Mouse (Mus musculus) naive thymus-derived CD4-positive, alpha-beta T cell, adult 2 months (primary cell): Measurements from ENCODE around the gene Ccdc57.
A peak's percentile ranks its signal among the peaks of the same experiment; 100 is the strongest.

Experiments
- DNase-seq: peaks from one replicate; pipeline ENCODE4 v3.0.0-alpha.2; 2011; ENCODE audit warnings: low read depth

Gene Ccdc57

GRCm38 (mm10) chr11:120951731-120952730 is 19.4 kb upstream of the Ccdc57 start:
- no peak for DNase-seq

DNA sequence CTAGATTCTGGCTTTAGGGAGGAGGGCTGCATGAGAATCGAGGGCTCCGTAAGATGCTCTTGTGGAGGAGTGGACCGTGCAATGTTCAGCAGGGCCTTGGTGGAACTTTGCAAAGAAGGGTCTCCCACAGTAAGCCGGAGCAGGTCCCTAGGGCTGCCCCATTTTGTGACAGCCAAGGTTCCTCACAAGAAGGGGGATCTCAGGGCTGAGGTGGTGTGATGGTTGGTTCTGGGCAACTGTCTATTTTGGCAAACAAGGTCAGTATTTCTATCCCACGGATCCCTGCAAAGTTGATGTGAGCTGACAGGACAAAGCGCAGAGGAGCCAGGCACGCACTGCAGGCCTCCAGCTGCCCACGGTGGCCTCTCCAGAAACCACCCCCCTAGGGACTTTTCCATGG is 18.6 kb upstream of the Ccdc57 start:
- DNase-seq: no peak

DNA sequence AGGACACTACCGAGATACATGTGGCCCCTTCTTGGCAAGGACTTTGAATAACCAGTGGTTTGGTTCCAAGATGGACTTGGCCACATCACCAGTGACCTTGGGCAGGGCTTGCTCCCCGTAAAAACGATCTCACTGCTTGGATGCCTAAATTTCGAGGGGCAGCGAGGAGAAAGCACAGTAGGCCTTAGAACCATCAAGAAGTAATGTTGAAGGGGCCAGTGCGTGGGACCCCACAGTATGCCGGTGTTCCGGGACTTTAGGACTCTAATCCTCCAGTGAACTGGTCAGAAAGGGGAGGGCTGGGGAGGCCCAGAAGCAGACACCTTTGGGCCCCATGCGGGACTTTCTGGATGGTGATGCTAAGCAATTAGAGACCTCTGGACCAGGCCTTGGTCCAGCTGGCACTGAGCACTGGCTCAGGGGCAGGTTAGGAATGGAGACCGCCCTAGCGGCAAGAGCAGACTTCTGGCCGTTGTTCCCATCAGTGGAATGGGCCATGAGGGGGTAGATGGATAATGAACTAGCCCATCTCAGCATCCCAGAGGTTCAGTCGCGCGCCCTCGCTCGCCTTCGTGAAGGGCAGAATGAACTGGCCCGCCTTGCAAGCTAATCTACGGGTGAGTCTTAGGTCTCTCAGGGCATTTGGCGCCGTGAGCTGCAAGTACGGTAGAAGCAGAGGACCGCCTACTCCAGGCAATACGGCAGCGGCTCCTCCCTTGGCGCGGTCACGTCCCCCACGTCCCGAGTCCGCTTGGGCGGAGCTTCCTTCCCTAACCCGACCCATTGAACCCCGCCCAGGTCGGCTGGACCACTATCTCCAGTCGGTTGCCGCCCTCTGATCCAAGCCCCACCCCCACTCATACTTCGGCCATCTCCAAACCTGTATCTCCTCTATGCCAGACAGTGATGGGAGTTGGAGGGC is 17.9 kb upstream of the Ccdc57 start:
- peak; percentile 70 for DNase-seq

GRCm38 (mm10) chr11:120949863-120950262 is 17.2 kb upstream of the Ccdc57 start:
- DNase-seq: no peak

DNA sequence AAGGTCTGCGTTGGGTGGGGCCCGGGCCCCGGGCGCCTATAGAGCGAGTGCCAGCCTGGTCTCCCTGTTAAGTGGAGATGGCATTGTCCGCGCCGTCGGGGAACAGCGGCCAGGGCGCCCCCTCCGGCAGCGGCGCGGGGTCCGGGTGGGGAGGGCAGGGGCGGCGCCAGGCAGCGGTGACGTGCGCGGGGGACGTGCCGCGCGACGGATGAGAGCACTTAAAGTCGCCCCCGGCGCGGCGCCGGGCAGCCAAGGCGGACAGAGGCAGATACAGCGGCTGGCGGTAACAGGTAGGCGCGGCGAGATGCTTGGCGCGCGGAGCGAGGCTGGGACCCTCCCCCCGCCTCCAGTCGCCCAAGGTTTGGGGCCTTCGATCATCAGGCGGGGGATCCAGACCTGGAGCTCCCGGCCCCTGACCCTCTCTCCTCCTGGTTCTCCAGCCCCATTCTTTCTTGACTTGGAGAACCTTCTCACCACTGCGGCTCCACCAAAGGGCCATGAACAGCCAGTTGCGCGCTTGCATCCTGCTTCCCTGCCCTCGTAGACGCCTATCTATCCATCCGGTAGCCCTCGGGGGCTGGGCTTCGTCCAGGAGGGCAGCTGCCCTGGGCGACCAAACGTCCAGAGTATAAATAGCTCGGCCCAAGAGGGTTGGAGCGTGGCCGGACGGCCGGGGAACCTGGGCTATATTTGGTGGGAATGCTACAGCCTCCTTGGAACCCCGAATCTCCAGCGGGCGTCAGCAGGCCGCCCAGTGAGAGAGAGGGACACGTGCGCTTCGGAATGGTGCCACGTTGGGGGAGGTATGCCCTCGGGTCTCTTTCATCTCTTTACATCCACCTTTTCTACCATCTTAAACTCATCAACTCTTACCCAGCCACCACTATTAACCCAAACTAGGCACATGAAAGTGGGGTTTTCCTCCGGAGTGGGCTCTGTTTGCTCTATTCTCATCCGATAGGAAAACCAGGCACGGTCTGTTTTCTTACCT is 16.5 kb upstream of the Ccdc57 start:
- peak; percentile 69 for DNase-seq

DNA sequence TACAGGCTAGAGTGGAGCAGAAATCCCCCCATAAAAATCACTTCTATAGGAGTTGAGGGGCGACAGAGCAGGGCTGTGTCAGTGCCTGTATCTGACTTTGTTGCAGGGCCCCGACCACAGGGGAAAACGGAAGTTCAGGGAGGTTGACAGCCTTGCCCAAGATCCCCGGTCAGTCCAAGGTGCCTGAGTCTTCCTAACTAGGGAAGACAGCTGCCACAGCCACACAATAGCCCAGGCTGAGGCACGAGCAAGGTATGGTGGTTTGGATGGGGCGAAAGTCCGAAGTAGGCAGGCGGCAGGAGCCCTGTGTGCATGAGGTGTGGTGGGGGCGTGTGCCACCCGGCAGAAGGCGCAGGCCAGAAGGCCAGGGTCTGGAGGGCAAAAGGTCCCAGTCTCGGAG is 15.7 kb upstream of the Ccdc57 start, which contains the start of gene Slc16a3:
Slc16a3 (plus strand) TSS at position 153 of the 400 bp plus-strand sequence.
- peak; percentile 52 for DNase-seq

DNA sequence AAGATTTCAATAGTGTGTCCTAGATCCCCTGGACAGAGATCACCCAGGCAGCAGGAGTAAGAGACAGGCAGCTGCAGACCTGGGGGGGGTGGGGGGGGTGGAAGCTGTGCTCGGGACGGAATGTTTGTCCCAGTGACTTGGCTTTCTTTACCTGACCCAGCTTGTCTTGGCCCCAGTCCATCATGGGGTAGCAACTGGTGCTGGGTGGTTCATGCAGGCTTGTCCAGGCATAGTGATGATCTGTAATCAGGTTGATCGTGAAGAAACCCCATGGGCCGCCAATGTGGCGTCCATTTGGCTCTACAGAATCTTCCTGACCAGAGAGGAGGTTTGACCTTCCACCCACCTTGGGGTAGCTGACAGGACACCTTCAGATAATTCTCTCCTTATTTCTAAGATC is 13.3 kb upstream of the Ccdc57 start:
- no peak for DNase-seq

GRCm38 (mm10) chr11:120945266-120945665 is 12.6 kb upstream of the Ccdc57 start:
- DNase-seq: no peak

DNA sequence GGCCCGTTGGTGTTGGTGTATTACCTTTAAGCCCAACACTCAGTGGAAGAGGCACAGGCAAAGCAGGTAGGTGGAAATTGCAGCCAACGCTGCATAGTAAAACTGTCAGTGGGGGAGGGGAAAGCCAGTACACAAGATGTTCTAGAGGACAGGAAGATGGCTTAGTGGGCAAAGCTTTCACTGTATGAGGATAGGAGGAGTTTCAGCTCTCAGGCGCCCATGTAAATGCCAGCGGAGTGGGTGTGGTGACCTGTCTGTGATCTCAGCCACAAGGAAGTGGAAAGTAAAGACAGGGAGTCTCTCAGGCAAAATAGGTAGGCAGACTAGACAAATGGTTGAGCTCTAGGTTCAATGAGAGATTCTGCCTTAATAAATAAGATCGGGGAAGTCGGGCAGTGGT is 8.3 kb upstream of the Ccdc57 start:
- DNase-seq: peak; percentile 68

DNA sequence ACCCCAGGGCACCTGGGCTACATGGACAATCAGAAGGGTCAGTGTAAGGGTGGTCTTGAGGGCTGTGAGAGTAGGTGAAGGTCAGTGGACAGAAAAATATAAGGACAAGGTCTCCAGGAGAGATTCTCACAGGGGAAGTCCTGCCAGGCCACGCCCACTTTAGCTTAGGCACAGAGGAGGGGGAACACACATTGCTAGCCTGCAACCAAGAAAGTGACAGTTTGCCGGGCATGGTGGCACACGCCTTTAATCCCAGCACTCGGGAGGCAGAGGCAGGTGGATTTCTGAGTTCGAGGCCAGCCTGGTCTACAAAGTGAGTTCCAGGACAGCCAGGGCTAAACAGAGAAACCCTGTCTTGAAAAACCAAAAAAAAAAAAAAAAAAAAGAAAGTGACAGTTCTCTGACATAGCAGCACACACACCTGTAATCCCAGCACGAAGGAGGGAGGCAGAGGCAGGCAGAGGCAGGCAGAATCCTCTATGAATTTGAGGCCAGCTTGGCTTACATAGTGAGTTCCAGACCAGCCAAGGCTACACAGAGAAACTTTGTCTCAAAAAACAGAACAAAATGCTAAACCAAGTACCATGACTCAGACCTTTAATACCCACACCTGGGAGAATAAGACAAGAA is 7.2 kb upstream of the Ccdc57 start:
- DNase-seq: no peak

DNA sequence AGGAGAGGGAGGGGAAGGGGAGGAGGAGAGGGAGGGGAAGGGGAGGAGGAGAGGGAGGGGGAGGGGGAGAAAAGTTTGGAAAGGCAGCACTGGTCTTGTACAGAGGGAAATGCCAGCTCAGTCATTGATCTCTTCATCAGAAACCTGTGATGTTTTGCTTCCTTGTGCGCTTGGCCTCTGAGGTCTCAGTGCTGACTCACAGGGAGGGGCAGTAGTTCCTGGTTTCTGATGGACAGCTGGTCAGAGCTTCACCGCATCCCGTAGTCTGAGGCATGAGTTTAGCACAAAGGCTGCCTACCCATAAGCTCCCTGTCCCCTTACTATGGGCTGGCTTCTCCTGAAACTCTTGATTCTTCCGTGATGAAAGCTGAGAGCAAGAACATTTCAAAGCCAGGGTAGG is 6.1 kb upstream of the Ccdc57 start:
- no peak for DNase-seq

DNA sequence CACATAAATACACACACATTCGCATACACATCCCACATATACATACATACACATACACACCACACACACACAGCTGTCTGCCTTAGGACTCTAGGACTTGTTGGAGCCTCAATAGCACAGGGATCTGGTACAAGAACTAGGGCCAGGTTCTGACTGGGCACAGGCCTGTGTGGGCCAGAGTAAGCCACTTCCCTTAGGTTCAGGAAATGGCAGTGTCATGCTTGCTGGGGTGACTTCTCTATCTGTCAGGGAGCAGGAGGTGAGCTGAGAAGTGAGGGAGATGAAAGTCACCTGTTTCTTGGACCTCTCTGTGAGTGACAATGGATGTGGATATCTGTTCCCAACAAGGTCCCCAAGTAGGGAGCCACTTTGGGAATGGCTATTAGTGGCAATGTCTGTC is 5.3 kb upstream of the Ccdc57 start:
- no peak for DNase-seq

DNA sequence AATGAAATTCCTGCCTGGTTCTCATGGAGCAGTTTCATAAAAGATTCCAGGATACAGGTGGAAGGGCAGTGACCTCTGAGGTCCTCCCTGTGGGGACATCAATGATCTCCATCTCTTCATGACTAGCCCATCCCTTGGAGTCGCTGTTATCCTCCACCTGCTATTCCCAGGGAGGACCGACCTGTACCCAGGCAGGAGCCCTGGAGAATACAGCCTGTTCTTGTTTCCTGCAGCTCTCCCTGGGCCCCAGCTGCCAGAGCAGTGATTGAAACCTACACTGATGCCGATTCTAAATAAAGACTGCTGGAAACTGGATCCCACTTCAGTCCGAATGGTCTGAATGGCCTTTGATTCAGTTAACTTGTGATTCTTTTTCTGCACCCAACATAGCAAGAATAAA is 1.2 kb downstream of the Ccdc57 start:
- DNase-seq: no peak

GRCm38 (mm10) chr11:120928468-120928867 is 4.2 kb downstream of the Ccdc57 start:
- no peak for DNase-seq

DNA sequence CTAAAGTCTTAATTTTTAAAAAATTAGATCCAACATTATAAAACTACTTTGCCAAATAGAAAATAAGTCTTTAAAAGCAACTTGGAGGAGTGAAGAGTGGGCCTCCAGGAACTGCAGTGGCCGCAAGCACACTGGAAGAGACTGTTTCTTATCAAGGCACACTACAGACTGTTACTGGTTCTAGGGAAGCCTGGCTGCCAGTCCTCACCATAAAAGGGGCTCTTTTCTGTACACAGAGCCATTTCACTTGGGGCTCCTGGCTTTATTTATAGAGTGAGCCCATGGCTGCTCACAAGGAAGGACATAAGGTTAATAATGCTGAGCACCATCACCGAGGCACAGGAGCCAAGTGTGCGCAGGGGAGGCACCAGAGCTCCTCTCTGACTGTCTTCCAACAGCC is 10.1 kb downstream of the Ccdc57 start:
- no peak for DNase-seq

DNA sequence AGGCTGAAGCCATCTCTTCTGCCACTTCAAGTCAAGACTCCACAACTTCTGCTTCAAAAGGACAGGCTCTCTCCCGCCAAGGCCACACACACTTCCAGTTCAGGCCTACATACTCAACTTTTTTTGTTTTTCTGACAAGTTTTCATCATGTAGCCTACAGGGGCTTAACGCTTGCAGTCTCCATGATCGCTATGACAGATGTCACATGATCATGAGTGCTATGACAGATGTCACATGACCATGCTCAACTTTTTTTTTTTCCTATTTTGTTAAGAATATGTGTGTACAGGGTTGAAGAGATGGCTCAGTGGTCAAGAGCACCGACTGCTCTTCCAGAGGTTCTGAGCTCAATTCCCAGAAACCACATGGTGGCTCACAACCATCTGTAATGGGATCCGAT is 14.9 kb downstream of the Ccdc57 start:
- DNase-seq: no peak

GRCm38 (mm10) chr11:120916477-120916876 is 16.2 kb downstream of the Ccdc57 start:
- peak; percentile 89 for DNase-seq

DNA sequence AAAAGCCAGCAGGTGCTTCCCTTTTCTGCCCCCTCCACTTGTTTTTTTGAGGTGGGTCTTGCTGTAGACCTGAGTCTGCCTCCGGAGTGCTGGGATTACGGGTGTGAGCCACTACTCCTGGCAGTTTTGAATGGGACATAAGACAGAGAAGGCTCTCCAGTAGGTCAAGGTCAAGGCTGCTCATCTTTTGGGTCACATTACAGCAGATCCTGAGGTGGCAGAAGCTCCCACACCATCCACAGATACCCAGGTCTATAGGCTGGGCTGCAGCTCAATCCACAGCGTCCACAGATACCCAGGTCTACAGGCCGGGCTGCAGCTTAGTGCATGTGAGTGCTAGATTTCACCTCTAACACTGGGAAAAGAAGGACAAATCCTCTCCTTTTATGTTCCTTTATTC is 18.9 kb downstream of the Ccdc57 start:
- DNase-seq: no peak

DNA sequence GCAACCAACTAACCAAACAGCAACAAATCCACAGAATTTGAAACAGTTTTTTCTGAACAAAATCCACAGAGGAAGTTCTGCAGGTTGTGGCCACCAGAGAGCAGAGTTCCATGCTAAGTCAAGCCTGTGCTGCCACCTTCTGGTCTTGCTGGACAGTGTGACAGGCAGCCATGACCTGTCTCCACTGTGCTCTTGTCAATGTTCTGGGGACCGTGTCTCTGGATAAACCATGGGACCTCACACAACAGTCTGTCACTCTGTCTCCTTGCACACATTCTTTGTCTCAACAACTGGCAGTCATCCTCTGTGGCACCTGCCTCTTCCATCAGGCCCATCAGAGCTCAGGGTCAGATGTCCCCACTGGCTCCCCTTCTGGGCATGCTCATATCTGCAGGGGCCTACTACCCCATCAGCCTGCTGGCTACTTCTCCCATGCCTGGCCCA is 27.2 kb downstream of the Ccdc57 start:
- DNase-seq: peak; percentile 90

GRCm38 (mm10) chr11:120904561-120904960 is 28.1 kb downstream of the Ccdc57 start:
- no peak for DNase-seq
